Mouse (Mus musculus) cortical plate, adult 2 months (tissue): ENCODE results near the gene Acbd5.

Source experiments
- CTCF ChIP-seq: fragments of 200-500 bp; IDR thresholded peaks from 2 replicates; pipeline ENCODE4 v1.5.1; 2011; ENCODE audit warnings: mild to moderate bottlenecking, control low read depth, low read length; ENCODE audit not compliant: insufficient read depth; ENCODE audit errors: extremely low read depth
- POLR2A ChIP-seq: fragments of 200-500 bp; IDR thresholded peaks from 2 replicates; pipeline ENCODE4 v1.6.1; 2011; ENCODE audit warnings: mild to moderate bottlenecking, low read length, control low read depth; ENCODE audit not compliant: insufficient read depth; ENCODE audit errors: extremely low read depth

GRCm38 (mm10) chr2:23084540-23084939, 16.6 kb downstream of the Acbd5 start:
- TF ChIP-seq POLR2A = no peak
- no peak for TF ChIP-seq CTCF
